Mouse (Mus musculus) heart, embryonic 10.5 days (tissue): ENCODE measurements at regions not wholly inside any gene's neighbourhood (a gene's known extent, or its start where the extent isn't known, plus 50 kb on each side); places are given as distances from the start of the nearest gene placed in this dataset.

ENCODE experiments used
- DNase-seq: peaks from one replicate; pipeline ENCODE4 v3.0.0-alpha.2; 2017; ENCODE audit warnings: low spot score
- H3K27ac ChIP-seq: fragments of 300-500 bp; sonication (generic); 2 replicates; pipeline ENCODE4 v1.5.1; 2016; ENCODE audit warnings: mild to moderate bottlenecking
- H3K27me3 ChIP-seq: fragments of 300-500 bp; sonication (generic); 2 replicates; pipeline ENCODE4 v1.6.1; 2016; ENCODE audit warnings: mild to moderate bottlenecking; ENCODE audit not compliant: poor library complexity, insufficient read depth, severe bottlenecking
- H3K36me3 ChIP-seq: fragments of 300-500 bp; sonication (generic); 2 replicates; pipeline ENCODE4 v1.6.1; 2016; ENCODE audit warnings: mild to moderate bottlenecking, moderate library complexity
- H3K4me1 ChIP-seq: fragments of 300-500 bp; sonication (generic); 2 replicates; pipeline ENCODE4 v1.6.1; 2016; ENCODE audit warnings: mild to moderate bottlenecking
- H3K4me3 ChIP-seq: fragments of 300-500 bp; sonication (generic); 2 replicates; pipeline ENCODE4 v1.5.1; 2016; ENCODE audit warnings: mild to moderate bottlenecking, moderate library complexity
- H3K9me3 ChIP-seq: fragments of 300-500 bp; sonication (generic); 2 replicates; pipeline ENCODE4 v1.6.1; 2016; ENCODE audit warnings: mild to moderate bottlenecking, moderate library complexity
- WGBS: fragments of 180-500 bp; shearing (Covaris S2); methylation state at CpG from one replicate; pipeline ENCODE4 v1.1.7; 2016; 5-methylcytosine and 5-hydroxymethylcytosine counted together

- H3K27me3 ChIP-seq: no peaks in the 10 kb centered on the region
- peaks cover 30% of the 10 kb centered on the region for H3K4me1 ChIP-seq
- 86% methylated on average over 5 of the region's 5 CpGs for WGBS
- H3K4me3 ChIP-seq: no peak overlapping the region
- H3K27ac ChIP-seq: no peak overlapping the region
- DNase-seq: no peak
- no peaks in the 10 kb centered on the region for H3K9me3 ChIP-seq
- H3K36me3 ChIP-seq: no peaks in the 10 kb centered on the region
These were observed 120.3 kb downstream of the Gsdmc2 start for GRCm38 (mm10) chr15:63724543-63725186.

DNA sequence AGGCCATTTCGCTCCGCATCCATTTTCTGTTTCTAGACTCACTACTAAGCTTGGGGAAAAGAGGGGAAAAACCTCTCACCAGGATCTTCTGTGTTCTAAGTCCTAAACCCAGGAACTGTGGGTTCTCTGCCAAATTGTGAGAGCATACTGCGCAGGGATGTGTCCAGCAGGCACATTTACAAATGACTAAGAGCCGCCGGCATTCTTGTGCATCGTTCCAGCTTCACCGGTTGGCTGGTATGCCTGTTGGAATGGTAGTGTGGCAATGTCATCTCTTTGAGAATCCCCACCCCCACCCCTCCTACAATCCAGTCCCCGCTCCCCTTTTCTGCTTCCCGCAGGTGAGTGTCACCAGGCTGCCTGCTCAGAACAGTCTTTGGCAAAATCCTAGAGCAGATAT lies 122.0 kb downstream of the Gsdmc2 start:
- Histone ChIP-seq H3K27ac (no peak overlapping the region), H3K4me3 (no peak overlapping the region), H3K36me3 (no peaks in the 10 kb centered on the region), H3K27me3 (no peaks in the 10 kb centered on the region), H3K9me3 (no peaks in the 10 kb centered on the region), H3K4me1 (peaks cover 30% of the 10 kb centered on the region)
- WGBS: 70% methylated on average over 9 of the region's 9 CpGs
- no peak for DNase-seq

DNA sequence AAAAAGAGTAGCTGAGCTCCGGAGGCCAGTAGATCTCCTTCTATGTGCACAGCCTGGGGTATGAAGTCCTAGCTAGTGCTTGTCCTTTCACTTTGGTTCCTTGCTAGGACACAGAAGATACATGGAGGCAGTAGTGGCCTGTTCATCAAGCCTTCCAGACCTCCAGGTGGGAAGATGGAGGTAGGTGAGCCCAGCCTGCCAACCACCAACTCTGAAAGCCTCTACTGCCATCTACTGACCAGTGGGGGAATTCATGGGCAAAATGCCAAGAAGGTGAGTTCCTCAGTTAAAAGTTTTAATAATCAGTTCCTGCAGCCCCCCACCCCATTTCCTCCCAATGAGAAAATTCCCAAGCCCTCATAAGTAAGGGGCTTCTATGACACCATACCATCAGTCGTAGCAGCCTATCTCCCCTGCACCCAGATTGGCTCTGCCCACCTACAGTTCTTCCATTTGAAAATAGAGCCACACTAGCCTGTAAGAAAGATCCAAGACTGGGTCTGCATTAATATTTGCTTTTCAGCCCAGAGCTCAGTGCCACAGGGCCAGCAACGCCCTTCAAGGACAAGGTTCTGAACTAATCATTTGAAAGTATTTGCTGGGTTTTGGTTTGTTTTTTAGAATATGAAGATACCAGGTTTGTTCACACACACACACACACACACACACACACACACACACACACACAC lies 123.2 kb downstream of the Gsdmc2 start:
- H3K27ac ChIP-seq: no peak overlapping the region
- peaks cover 26% of the 10 kb centered on the region for H3K4me1 ChIP-seq
- H3K36me3 ChIP-seq: no peaks in the 10 kb centered on the region
- H3K27me3 ChIP-seq: no peaks in the 10 kb centered on the region
- no peak overlapping the region for H3K4me3 ChIP-seq
- no peaks in the 10 kb centered on the region for H3K9me3 ChIP-seq
- DNase-seq: no peak
- 68% methylated on average over 3 of the region's 3 CpGs for WGBS

DNA sequence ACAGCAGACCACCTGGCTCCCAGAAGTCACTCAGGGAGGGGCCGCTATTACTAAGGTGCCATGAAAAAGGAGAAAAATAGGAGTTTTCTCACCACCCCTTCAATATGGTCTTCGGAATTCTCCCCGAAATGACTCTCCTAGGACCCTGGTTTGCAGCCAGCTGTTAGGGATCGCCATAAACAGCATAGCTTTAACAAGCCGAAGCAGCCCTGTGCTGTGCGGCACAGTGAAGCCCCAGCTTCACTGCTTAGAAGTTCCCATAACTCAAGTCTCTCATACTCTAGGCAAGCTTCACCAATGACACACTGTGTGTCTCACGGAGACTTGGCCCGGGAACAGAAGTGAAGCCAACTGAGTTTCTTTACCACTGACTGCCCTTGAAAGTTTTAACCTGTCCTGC lies 127.2 kb downstream of the Gsdmc2 start:
- Histone ChIP-seq H3K9me3 (no peaks in the 10 kb centered on the region), H3K27ac (no peak overlapping the region), H3K36me3 (no peaks in the 10 kb centered on the region), H3K4me1 (peaks cover under 1% of the 10 kb centered on the region; the same call in 1 of the 2 replicates), H3K4me3 (no peak overlapping the region), H3K27me3 (no peaks in the 10 kb centered on the region)
- no peak for DNase-seq
- 89% methylated on average over 8 of the region's 8 CpGs for WGBS

GRCm38 (mm10) chr15:63713697-63714096 lies 131.3 kb downstream of the Gsdmc2 start:
- H3K27ac ChIP-seq: no peak overlapping the region
- 78% methylated on average over 3 of the region's 3 CpGs for WGBS
- H3K9me3 ChIP-seq: no peaks in the 10 kb centered on the region
- no peaks in the 10 kb centered on the region for H3K27me3 ChIP-seq
- H3K4me1 ChIP-seq: no peaks in the 10 kb centered on the region
- H3K36me3 ChIP-seq: no peaks in the 10 kb centered on the region
- DNase-seq: no peak
- H3K4me3 ChIP-seq: no peak overlapping the region

DNA sequence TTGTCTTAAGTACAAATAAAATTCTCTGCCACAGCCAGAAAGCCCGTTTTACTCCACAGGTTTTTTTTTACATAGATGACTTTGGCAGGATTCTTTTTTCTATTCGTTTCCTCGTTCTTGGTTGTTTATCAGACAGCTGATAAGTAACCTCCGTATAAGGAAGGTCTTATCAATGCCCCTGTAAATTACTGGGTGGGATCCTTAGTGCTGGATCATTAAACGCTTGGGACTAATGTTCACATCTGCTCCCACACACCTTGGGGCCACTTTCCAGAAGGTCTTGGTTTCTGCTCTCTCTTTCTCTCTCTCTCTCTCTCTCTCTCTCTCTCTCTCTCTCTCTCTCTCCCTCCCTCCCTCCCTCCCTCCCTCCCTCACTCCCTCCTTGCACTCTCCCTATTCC lies 134.6 kb downstream of the Gsdmc2 start:
- 9% methylated on average over 5 of the region's 5 CpGs for WGBS
- Histone ChIP-seq H3K27ac (no peak overlapping the region), H3K27me3 (no peaks in the 10 kb centered on the region), H3K36me3 (no peaks in the 10 kb centered on the region), H3K4me1 (no peaks in the 10 kb centered on the region), H3K9me3 (no peaks in the 10 kb centered on the region), H3K4me3 (no peak overlapping the region)
- DNase-seq: no peak

- Histone ChIP-seq H3K4me1 (no peaks in the 10 kb centered on the region), H3K27ac (no peak overlapping the region), H3K27me3 (no peaks in the 10 kb centered on the region), H3K9me3 (no peaks in the 10 kb centered on the region), H3K4me3 (no peak overlapping the region), H3K36me3 (no peaks in the 10 kb centered on the region)
- no peak for DNase-seq
- 86% methylated on average over 4 of the region's 4 CpGs for WGBS
These were observed 135.6 kb downstream of the Gsdmc2 start for GRCm38 (mm10) chr15:63709270-63709933.

- no peak overlapping the region for H3K4me3 ChIP-seq
- 83% methylated on average over 8 of the region's 8 CpGs for WGBS
- H3K27me3 ChIP-seq: no peaks in the 10 kb centered on the region
- H3K27ac ChIP-seq: no peak overlapping the region
- H3K4me1 ChIP-seq: no peaks in the 10 kb centered on the region
- no peaks in the 10 kb centered on the region for H3K9me3 ChIP-seq
- H3K36me3 ChIP-seq: no peaks in the 10 kb centered on the region
- DNase-seq: no peak
These were observed 140.3 kb downstream of the Gsdmc2 start for GRCm38 (mm10) chr15:63704636-63705035.

DNA sequence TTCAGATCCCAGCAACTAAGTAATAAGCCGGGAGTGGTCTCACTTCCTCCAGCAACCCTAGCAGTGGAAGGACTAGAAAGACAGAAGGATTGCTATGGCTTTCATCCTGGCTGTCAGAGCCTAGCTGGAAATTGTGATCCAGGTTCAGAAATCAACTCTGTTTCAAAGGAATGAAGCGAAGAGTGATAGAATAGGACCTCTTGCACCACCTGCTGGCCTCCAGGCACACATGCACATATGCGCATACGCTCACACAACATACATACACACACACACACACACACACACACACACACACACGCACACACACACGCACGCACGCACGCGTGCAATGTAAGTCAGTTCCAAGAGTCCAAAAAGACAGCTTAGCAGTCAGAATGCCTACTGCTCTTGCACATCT lies 147.1 kb downstream of the Gsdmc2 start:
- no peak overlapping the region for H3K4me3 ChIP-seq
- 98% methylated on average over 10 of the region's 10 CpGs for WGBS
- 0 out of 2 replicates have a peak, but pooled peaks cover 4% of the 10 kb centered on the region for H3K27me3 ChIP-seq
- H3K27ac ChIP-seq: no peak overlapping the region
- no peaks in the 10 kb centered on the region for H3K9me3 ChIP-seq
- H3K4me1 ChIP-seq: peaks cover 4% of the 10 kb centered on the region; the same call in 1 of the 2 replicates
- DNase-seq: no peak
- no peaks in the 10 kb centered on the region for H3K36me3 ChIP-seq

- Histone ChIP-seq H3K36me3 (no peaks in the 10 kb centered on the region), H3K4me3 (no peak overlapping the region), H3K4me1 (peaks cover 5% of the 10 kb centered on the region; the same call in 1 of the 2 replicates), H3K27ac (no peak overlapping the region), H3K9me3 (no peaks in the 10 kb centered on the region), H3K27me3 (0 out of 2 replicates have a peak, but pooled peaks cover 4% of the 10 kb centered on the region)
- DNase-seq: no peak
- WGBS: 71% methylated on average over 3 of the region's 3 CpGs
These were observed 150.8 kb downstream of the Gsdmc2 start for GRCm38 (mm10) chr15:63694150-63694549.

- Histone ChIP-seq H3K27ac (no peak overlapping the region), H3K36me3 (no peaks in the 10 kb centered on the region)
These were observed 151.4 kb downstream of the Gsdmc2 start for GRCm38 (mm10) chr15:63693561-63693960.

GRCm38 (mm10) chr15:63692491-63693295 lies 152.3 kb downstream of the Gsdmc2 start:
- Histone ChIP-seq H3K9me3 (no peaks in the 10 kb centered on the region), H3K27ac (no peak overlapping the region), H3K27me3 (0 out of 2 replicates have a peak, but pooled peaks cover 4% of the 10 kb centered on the region), H3K36me3 (no peaks in the 10 kb centered on the region), H3K4me1 (peaks cover 5% of the 10 kb centered on the region; the same call in 1 of the 2 replicates), H3K4me3 (no peak overlapping the region)
- no peak for DNase-seq
- WGBS: 47% methylated on average over 9 of the region's 9 CpGs

More at GRCm38 (mm10) chr15:63693561-63693960, 151.4 kb downstream of the Gsdmc2 start:
- WGBS: 88% methylated on average over 2 of the region's 2 CpGs
- H3K27me3 ChIP-seq: 0 out of 2 replicates have a peak, but pooled peaks cover 4% of the 10 kb centered on the region
- no peak overlapping the region for H3K4me3 ChIP-seq
- H3K4me1 ChIP-seq: peaks cover 5% of the 10 kb centered on the region; the same call in 1 of the 2 replicates
- H3K9me3 ChIP-seq: no peaks in the 10 kb centered on the region
- DNase-seq: no peak
